Mouse (Mus musculus): ENCODE data around the gene Glyctk. TPM values are rescaled to one million over a fixed set of nuclear protein-coding genes. Genes with fewer than 3 reads are reported as not detected.

The Glyctk gene
- polyA plus RNA-seq, 1 experiment from 2014 or later: 3.0 TPM

DNA sequence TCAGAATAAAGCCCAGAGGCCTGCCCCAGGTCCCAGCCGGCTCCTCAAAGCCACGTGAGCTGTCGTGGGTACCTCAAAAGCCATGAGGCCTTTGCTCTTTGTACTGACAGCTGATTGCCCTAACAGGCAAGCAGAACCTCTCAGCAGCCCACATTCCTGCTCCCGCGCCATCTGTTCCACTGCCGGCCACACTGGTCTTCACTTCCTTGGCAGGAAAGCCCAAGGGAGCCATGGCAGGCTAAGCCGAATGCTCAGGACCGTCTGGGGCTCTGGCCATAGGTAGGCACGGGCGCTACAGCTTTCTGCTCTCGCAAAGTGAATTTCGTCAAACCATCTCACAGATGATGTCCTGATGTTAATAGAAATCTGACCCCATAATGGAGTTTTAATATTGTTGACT, 16.0 kb downstream of the Glyctk start:
- peak overlapping the region; percentile 48; the same call in 1 of the 2 replicates for H3K27ac ChIP-seq

DNA sequence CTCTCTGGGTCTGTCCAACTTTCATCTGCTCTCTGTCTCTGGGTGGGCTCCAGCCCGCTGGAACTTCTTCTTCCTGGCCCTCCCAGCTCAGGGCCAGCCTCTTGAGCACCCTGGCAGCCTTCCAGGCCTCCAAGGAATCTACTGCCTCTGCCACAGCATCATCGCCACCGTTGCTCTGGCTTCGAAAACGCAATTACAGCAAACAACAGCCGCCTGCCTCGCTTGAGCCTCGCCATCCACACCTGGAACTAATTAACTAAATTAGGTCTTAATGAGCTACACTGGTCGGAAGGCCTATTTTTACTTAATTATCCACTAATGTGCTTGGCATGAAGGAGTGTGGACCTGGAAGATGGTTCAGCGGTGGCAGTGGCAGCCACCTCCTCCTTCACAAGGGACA, 18.2 kb downstream of the Glyctk start:
- DNase-seq (ENCODE audit: low spot score): peak; percentile 67
- no peak overlapping the region for H3K4me3 ChIP-seq (replicated peaks; ENCODE audit: low read length)
- no peaks in the 10 kb centered on the region for H3K27me3 ChIP-seq (ENCODE audit: control insufficient read depth, insufficient read depth, low read length)

More for the DNA sequence above, 16.0 kb downstream of the Glyctk start:
- ATAC-seq (ENCODE audit: low FRiP score): no peak
- Histone ChIP-seq H3K4me2 (replicated peaks) (no peak overlapping the region), H3K27me3 (ENCODE audit: control insufficient read depth, insufficient read depth, low read length) (no peaks in the 10 kb centered on the region), H3K4me1 (replicated peaks; ENCODE audit: control insufficient read depth, insufficient read depth, low read length) (peaks cover 21% of the 10 kb centered on the region), H3K9ac (no peak overlapping the region), H3K4me3 (replicated peaks; ENCODE audit: low read length) (no peak overlapping the region), H3K36me3 (replicated peaks; ENCODE audit: control insufficient read depth, insufficient read depth) (no peaks in the 10 kb centered on the region), H3K9me3 (ENCODE audit: control insufficient read depth, low read length) (no peaks in the 10 kb centered on the region)
- 54% methylated on average over 12 of the region's 12 CpGs for WGBS
- no peak for DNase-seq (ENCODE audit: low spot score)

DNA sequence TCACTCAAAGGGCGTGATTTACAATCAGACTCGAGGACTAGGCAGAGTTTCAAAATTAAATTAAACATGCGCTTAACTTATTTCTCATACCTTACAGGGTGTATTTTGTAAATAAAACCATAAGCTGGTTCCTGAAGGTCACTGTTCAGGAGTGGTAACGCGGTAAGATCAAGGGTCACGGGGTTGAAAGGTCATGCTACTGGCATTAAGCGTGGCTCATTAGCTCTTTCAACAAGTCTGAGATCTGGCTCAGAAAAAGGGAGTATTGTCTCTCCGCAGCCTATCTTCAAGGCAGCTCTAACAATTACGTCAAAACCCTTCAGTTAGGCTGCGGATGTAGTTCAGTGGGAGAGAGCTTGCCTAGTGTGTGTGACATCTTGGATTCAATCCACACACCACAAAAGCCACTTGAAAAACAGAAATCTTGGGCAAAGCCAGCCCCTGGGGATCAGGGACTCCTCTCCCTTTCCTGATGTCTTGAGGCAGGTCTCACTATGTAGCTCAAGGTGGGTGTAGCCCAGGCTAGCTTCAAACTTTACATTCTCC, 20.2 kb downstream of the Glyctk start:
- DNase-seq (ENCODE audit: low spot score) (no peak), ATAC-seq (ENCODE audit: low FRiP score) (no peak)
- Histone ChIP-seq H3K27me3 (ENCODE audit: control insufficient read depth, insufficient read depth, low read length) (no peaks in the 10 kb centered on the region), H3K4me2 (replicated peaks) (no peak overlapping the region), H3K9ac (no peak overlapping the region), H3K27ac (no peak overlapping the region), H3K4me1 (replicated peaks; ENCODE audit: control insufficient read depth, insufficient read depth, low read length) (peaks cover 17% of the 10 kb centered on the region; the same call in 1 of the 2 replicates), H3K9me3 (ENCODE audit: control insufficient read depth, low read length) (no peaks in the 10 kb centered on the region), H3K4me3 (replicated peaks; ENCODE audit: low read length) (no peak overlapping the region), H3K36me3 (replicated peaks; ENCODE audit: control insufficient read depth, insufficient read depth) (no peaks in the 10 kb centered on the region)
- 38% methylated on average over 10 of the region's 10 CpGs for WGBS

More for the DNA sequence above, 18.2 kb downstream of the Glyctk start:
- Histone ChIP-seq H3K4me1 (replicated peaks; ENCODE audit: control insufficient read depth, insufficient read depth, low read length) (peaks cover 17% of the 10 kb centered on the region; the same call in 1 of the 2 replicates), H3K27ac (peak overlapping the region; percentile 44), H3K36me3 (replicated peaks; ENCODE audit: control insufficient read depth, insufficient read depth) (no peaks in the 10 kb centered on the region), H3K9ac (no peak overlapping the region), H3K9me3 (ENCODE audit: control insufficient read depth, low read length) (no peaks in the 10 kb centered on the region), H3K4me2 (replicated peaks) (no peak overlapping the region)
- peak; percentile 51; the same call in 1 of the 2 replicates for ATAC-seq (ENCODE audit: low FRiP score)
- 41% methylated on average over 10 of the region's 10 CpGs for WGBS

DNA sequence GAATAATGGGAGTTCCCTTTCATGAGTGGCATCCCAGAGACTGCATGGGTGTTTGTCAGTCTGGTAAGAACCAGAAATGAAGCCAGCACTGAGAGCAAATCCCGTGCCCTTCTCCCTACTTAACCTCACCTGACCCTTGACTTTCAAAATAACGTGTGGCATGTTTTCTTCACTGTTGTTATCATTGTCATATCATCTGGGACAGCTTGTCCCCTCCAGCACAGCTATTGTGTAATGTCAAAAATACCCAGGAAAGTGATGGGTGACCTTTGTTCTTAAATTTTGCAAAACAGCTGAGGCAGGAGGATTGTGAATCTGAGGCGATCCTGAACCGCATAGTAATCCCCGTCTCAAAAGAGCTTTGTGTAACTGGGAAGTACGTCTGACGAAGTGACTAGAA, 27.7 kb downstream of the Glyctk start:
- no peak overlapping the region for H3K4me3 ChIP-seq (replicated peaks; ENCODE audit: low read length)
- H3K27me3 ChIP-seq (ENCODE audit: control insufficient read depth, insufficient read depth, low read length): no peaks in the 10 kb centered on the region
- H3K27ac ChIP-seq: no peak overlapping the region
- ATAC-seq (ENCODE audit: low FRiP score) (no peak), DNase-seq (ENCODE audit: low spot score) (no peak)
- H3K4me2 ChIP-seq (replicated peaks): no peak overlapping the region
- WGBS: 85% methylated on average over 7 of the region's 7 CpGs
- no peak overlapping the region for H3K9ac ChIP-seq
- H3K9me3 ChIP-seq (ENCODE audit: control insufficient read depth, low read length): no peaks in the 10 kb centered on the region
- peaks cover 19% of the 10 kb centered on the region for H3K4me1 ChIP-seq (replicated peaks; ENCODE audit: control insufficient read depth, insufficient read depth, low read length)
- no peaks in the 10 kb centered on the region for H3K36me3 ChIP-seq (replicated peaks; ENCODE audit: control insufficient read depth, insufficient read depth)

DNA sequence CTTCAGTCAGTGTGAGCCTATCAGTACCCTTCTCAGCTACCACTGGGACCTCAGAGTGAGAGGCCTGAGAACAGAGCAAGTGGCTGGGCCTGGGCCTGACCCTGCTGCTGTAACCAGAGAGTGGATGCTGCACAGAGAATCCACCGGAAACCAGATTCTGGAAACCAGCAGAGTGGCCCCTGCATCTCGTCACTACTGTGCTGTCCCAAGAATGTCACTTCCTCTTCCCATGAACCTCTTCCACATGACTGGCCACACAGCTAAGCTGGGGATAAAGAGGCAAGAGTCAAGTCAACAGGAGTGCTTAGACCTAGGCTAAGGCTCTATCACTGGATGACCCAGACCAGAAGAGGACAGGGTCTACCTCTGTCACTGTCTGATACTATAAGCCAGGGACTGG, 28.9 kb downstream of the Glyctk start:
- H3K4me1 ChIP-seq (replicated peaks; ENCODE audit: control insufficient read depth, insufficient read depth, low read length): peaks cover 19% of the 10 kb centered on the region
- ATAC-seq (ENCODE audit: low FRiP score): no peak
- DNase-seq (ENCODE audit: low spot score): no peak
- H3K36me3 ChIP-seq (replicated peaks; ENCODE audit: control insufficient read depth, insufficient read depth): no peaks in the 10 kb centered on the region
- H3K27me3 ChIP-seq (ENCODE audit: control insufficient read depth, insufficient read depth, low read length): no peaks in the 10 kb centered on the region
- H3K27ac ChIP-seq: no peak overlapping the region
- H3K4me3 ChIP-seq (replicated peaks; ENCODE audit: low read length): no peak overlapping the region
- no peak overlapping the region for H3K9ac ChIP-seq
- H3K9me3 ChIP-seq (ENCODE audit: control insufficient read depth, low read length): no peaks in the 10 kb centered on the region; the same call in 1 of the 2 replicates
- 88% methylated on average over 2 of the region's 2 CpGs for WGBS
- H3K4me2 ChIP-seq (replicated peaks): no peak overlapping the region

DNA sequence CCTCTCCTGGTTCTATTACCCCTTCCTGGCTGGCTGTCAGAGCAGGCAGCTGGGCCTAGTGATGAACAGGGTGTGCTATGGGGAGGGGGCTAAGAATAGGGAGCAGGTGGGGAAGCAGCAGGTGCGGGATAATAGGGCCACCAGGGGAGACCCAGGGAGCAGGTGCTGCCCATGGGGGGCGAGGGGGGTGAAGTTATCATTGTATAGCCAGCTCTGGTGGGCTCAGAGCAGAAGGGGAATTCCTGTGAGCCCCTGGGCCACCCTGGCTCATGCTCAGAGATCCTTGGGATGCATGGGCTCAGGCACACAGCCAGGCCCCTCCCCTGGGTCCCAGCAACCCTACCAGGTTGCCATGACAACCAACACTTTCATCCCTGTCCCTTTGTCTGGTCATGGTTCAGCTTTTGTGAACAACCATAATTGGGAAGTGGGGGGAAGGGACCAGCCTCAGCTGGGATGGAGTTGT, 31.1 kb downstream of the Glyctk start:
- Histone ChIP-seq H3K9me3 (ENCODE audit: control insufficient read depth, low read length) (no peaks in the 10 kb centered on the region; the same call in 1 of the 2 replicates), H3K4me3 (replicated peaks; ENCODE audit: low read length) (no peak overlapping the region), H3K36me3 (replicated peaks; ENCODE audit: control insufficient read depth, insufficient read depth) (no peaks in the 10 kb centered on the region), H3K27me3 (ENCODE audit: control insufficient read depth, insufficient read depth, low read length) (no peaks in the 10 kb centered on the region), H3K4me1 (replicated peaks; ENCODE audit: control insufficient read depth, insufficient read depth, low read length) (peaks cover 19% of the 10 kb centered on the region), H3K9ac (no peak overlapping the region), H3K4me2 (replicated peaks) (no peak overlapping the region), H3K27ac (peak overlapping the region; percentile 73)
- 11% methylated on average over 2 of the region's 2 CpGs for WGBS
- ATAC-seq (ENCODE audit: low FRiP score): peak; percentile 94
- peak; percentile 80 for DNase-seq (ENCODE audit: low spot score)

DNA sequence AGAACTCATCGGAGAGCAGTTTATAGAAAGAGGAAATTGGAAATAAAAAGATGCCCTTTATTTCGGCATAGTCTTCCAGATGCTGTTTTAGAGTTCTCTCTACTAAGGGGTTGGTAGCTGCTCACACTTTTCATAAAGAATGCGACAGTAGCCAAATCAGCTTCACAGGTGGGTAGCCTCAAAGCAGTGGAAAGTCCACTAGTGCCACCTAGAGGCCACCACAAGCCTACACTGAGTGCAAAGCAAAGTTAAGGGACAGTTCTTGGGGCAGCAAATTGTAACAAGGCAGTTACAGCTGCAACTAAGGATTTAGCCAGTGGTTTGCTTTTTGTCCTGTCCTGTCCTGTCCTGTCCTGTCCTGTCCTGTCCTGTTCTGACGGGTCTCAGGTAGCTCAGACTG, 34.3 kb downstream of the Glyctk start:
- WGBS: 44% methylated on average over 4 of the region's 4 CpGs
- DNase-seq (ENCODE audit: low spot score): peak; percentile 63
- H3K27ac ChIP-seq: no peak overlapping the region

DNA sequence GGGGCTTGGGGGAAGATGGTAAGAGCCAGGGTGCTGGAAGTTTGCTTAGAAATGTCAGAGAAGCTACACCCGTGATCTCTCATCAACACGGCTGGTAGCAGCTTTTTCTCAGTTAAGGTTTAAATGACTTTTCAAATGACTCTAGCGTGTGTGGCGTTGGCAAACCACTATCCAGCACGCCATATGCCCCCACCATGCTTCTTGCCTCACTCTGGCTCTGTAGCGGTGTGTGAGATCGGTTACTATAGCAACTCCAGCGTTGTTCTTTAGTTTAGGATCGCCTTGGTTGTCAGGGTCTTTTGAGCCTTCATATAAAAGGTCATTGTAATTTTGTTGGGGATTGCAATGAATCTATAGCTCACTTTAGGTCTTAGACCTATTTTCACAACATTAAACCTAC, 38.9 kb downstream of the Glyctk start:
- WGBS: 45% methylated on average over 9 of the region's 9 CpGs
- no peak overlapping the region for H3K4me3 ChIP-seq (replicated peaks; ENCODE audit: low read length)
- H3K36me3 ChIP-seq (replicated peaks; ENCODE audit: control insufficient read depth, insufficient read depth): no peaks in the 10 kb centered on the region
- H3K9ac ChIP-seq: no peak overlapping the region
- no peak overlapping the region for H3K4me2 ChIP-seq (replicated peaks)
- H3K4me1 ChIP-seq (replicated peaks; ENCODE audit: control insufficient read depth, insufficient read depth, low read length): 0 out of 2 replicates have a peak, but pooled peaks cover 9% of the 10 kb centered on the region
- no peak for DNase-seq (ENCODE audit: low spot score)
- no peaks in the 10 kb centered on the region for H3K27me3 ChIP-seq (ENCODE audit: control insufficient read depth, insufficient read depth, low read length)
- H3K9me3 ChIP-seq (ENCODE audit: control insufficient read depth, low read length): no peaks in the 10 kb centered on the region
- H3K27ac ChIP-seq: no peak overlapping the region
- no peak for ATAC-seq (ENCODE audit: low FRiP score)

More for the DNA sequence above, 34.3 kb downstream of the Glyctk start:
- Histone ChIP-seq H3K9ac (no peak overlapping the region), H3K4me2 (replicated peaks) (no peak overlapping the region), H3K4me1 (replicated peaks; ENCODE audit: control insufficient read depth, insufficient read depth, low read length) (peaks cover 23% of the 10 kb centered on the region), H3K27me3 (ENCODE audit: control insufficient read depth, insufficient read depth, low read length) (no peaks in the 10 kb centered on the region), H3K4me3 (replicated peaks; ENCODE audit: low read length) (no peak overlapping the region), H3K9me3 (ENCODE audit: control insufficient read depth, low read length) (no peaks in the 10 kb centered on the region; the same call in 1 of the 2 replicates), H3K36me3 (replicated peaks; ENCODE audit: control insufficient read depth, insufficient read depth) (no peaks in the 10 kb centered on the region)
- ATAC-seq (ENCODE audit: low FRiP score): no peak

DNA sequence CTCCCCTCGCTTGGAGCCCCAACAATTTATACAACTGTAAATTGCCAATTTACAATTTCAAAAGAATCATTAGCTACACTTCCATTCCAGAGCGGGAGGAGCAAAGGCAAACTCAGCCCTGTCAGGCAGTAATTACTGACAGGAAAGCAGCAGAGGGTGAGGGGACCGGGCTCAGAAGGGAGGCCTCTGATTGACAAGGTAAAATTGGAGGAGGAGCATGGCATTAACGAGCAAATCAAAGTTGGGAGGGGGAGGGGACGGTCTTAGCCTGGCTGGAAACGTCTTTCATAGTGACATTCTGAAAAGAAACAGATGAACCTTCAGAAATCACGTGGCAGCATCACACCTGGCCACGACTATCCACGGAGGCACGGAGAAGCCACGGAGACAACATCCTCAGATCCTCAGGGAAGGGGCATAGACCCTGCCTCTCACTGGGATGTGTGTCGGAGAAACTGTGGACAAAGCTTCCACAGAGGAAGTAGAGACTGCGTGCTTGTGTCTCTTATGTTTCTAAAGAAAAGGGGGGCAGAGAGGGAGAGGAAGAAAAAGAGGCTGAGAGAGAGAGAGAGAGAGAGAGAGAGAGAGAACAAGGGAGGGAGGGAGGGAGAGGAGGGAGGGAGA, 42.0 kb downstream of the Glyctk start:
- Histone ChIP-seq H3K9ac (no peak overlapping the region), H3K9me3 (ENCODE audit: control insufficient read depth, low read length) (no peaks in the 10 kb centered on the region), H3K36me3 (replicated peaks; ENCODE audit: control insufficient read depth, insufficient read depth) (no peaks in the 10 kb centered on the region), H3K27ac (peak overlapping the region; percentile 54; the same call in 1 of the 2 replicates), H3K27me3 (ENCODE audit: control insufficient read depth, insufficient read depth, low read length) (no peaks in the 10 kb centered on the region), H3K4me1 (replicated peaks; ENCODE audit: control insufficient read depth, insufficient read depth, low read length) (0 out of 2 replicates have a peak, but pooled peaks cover 9% of the 10 kb centered on the region), H3K4me3 (replicated peaks; ENCODE audit: low read length) (no peak overlapping the region), H3K4me2 (replicated peaks) (peak overlapping the region; percentile 39)
- ATAC-seq (ENCODE audit: low FRiP score): peak; percentile 65; the same call in 1 of the 2 replicates
- 24% methylated on average over 13 of the region's 13 CpGs for WGBS
- peak; percentile 40 for DNase-seq (ENCODE audit: low spot score)

All from hindbrain, embryonic 14.5 days (tissue).